Mouse (Mus musculus): ENCODE results near the gene Fer1l5.

GRCm38 (mm10) chr1:36323746-36324448, 48.2 kb upstream of the Fer1l5 start:
- TF ChIP-seq POLR2A (IDR thresholded peaks at IDR 0.05; ENCODE audit: control insufficient read depth, low read depth, low read length) = no peak
- TF ChIP-seq CTCF (IDR thresholded peaks at IDR 0.05; ENCODE audit: control insufficient read depth, insufficient read depth, insufficient replicate concordance, low read depth, low read length) = peak; percentile 39; the same call in 1 of the 2 replicates

Data from testis, adult 2 months (tissue).